Mouse (Mus musculus) heart, embryonic 10.5 days (tissue): Measurements from ENCODE around the gene Rprd2. TPM values are rescaled to one million over a fixed set of nuclear protein-coding genes. Genes with fewer than 3 reads are reported as not detected.

Experiments used
- DNase-seq: peaks from one replicate; pipeline ENCODE4 v3.0.0-alpha.2; 2017; ENCODE audit warnings: low spot score
- H3K27ac ChIP-seq: fragments of 300-500 bp; sonication (generic); 2 replicates; pipeline ENCODE4 v1.5.1; 2016; ENCODE audit warnings: mild to moderate bottlenecking
- H3K27me3 ChIP-seq: fragments of 300-500 bp; sonication (generic); 2 replicates; pipeline ENCODE4 v1.6.1; 2016; ENCODE audit warnings: mild to moderate bottlenecking; ENCODE audit not compliant: poor library complexity, insufficient read depth, severe bottlenecking
- H3K36me3 ChIP-seq: fragments of 300-500 bp; sonication (generic); 2 replicates; pipeline ENCODE4 v1.6.1; 2016; ENCODE audit warnings: mild to moderate bottlenecking, moderate library complexity
- H3K4me1 ChIP-seq: fragments of 300-500 bp; sonication (generic); 2 replicates; pipeline ENCODE4 v1.6.1; 2016; ENCODE audit warnings: mild to moderate bottlenecking
- H3K4me3 ChIP-seq: fragments of 300-500 bp; sonication (generic); 2 replicates; pipeline ENCODE4 v1.5.1; 2016; ENCODE audit warnings: mild to moderate bottlenecking, moderate library complexity
- H3K9me3 ChIP-seq: fragments of 300-500 bp; sonication (generic); 2 replicates; pipeline ENCODE4 v1.6.1; 2016; ENCODE audit warnings: mild to moderate bottlenecking, moderate library complexity
- WGBS: fragments of 180-500 bp; shearing (Covaris S2); methylation state at CpG from one replicate; pipeline ENCODE4 v1.1.7; 2016; 5-methylcytosine and 5-hydroxymethylcytosine counted together
- polyA plus RNA-seq: library from polyadenylated mRNA; unstranded; fragments of >200 nt; fragmentation: Nextera tagmentation; extraction: Ambion mirVana; gene quantifications from 2 replicates; pipeline ENCODE4 v1.2.1, GENCODE M21; 2016

Gene Rprd2
- polyA plus RNA-seq, 1 experiment from 2014 or later: 22.7 TPM

- peaks cover 13% of the 10 kb centered on the region for H3K36me3 ChIP-seq
- no peaks in the 10 kb centered on the region for H3K27me3 ChIP-seq
- no peak overlapping the region for H3K4me3 ChIP-seq
- DNase-seq: no peak
- H3K27ac ChIP-seq: no peak overlapping the region
- H3K4me1 ChIP-seq: peaks cover 11% of the 10 kb centered on the region; the same call in 1 of the 2 replicates
- H3K9me3 ChIP-seq: no peaks in the 10 kb centered on the region
- WGBS: 82% methylated on average over 2 of the region's 2 CpGs
These were observed 61.9 kb downstream of the Rprd2 start for GRCm38 (mm10) chr3:95756808-95757207.

GRCm38 (mm10) chr3:95754345-95755206, 64.1 kb downstream of the Rprd2 start:
- WGBS: under 1% methylated on average over 30 of the region's 30 CpGs
- peak; percentile 98 for DNase-seq
- H3K4me1 ChIP-seq: 0 out of 2 replicates have a peak, but pooled peaks cover 11% of the 10 kb centered on the region
- peak overlapping the region; percentile 90 for H3K4me3 ChIP-seq
- no peaks in the 10 kb centered on the region for H3K9me3 ChIP-seq
- peak overlapping the region; percentile 92 for H3K27ac ChIP-seq
- peaks cover 35% of the 10 kb centered on the region for H3K36me3 ChIP-seq
- no peaks in the 10 kb centered on the region for H3K27me3 ChIP-seq

- H3K27me3 ChIP-seq: no peaks in the 10 kb centered on the region
- H3K27ac ChIP-seq: no peak overlapping the region
- H3K36me3 ChIP-seq: peaks cover 52% of the 10 kb centered on the region
- no peak overlapping the region for H3K4me3 ChIP-seq
- WGBS: 89% methylated on average over 3 of the region's 3 CpGs
- DNase-seq: no peak
- H3K4me1 ChIP-seq: 0 out of 2 replicates have a peak, but pooled peaks cover 6% of the 10 kb centered on the region
- no peaks in the 10 kb centered on the region for H3K9me3 ChIP-seq
These were observed 65.7 kb downstream of the Rprd2 start for GRCm38 (mm10) chr3:95752935-95753334.

- WGBS: 34% methylated on average over 8 of the region's 8 CpGs
- peak; percentile 92 for DNase-seq
- no peaks in the 10 kb centered on the region for H3K9me3 ChIP-seq
- H3K4me1 ChIP-seq: peaks cover 71% of the 10 kb centered on the region
- H3K4me3 ChIP-seq: peak overlapping the region; percentile 46
- H3K36me3 ChIP-seq: peaks cover 72% of the 10 kb centered on the region
- no peaks in the 10 kb centered on the region for H3K27me3 ChIP-seq
- H3K27ac ChIP-seq: peak overlapping the region; percentile 83
These were observed 78.3 kb downstream of the Rprd2 start for GRCm38 (mm10) chr3:95740406-95740805.

- peak; percentile 93 for DNase-seq
- Histone ChIP-seq H3K4me3 (peak within 1 kb of the TSS; percentile 46), H3K27me3 (no peaks in the 10 kb centered on the region), H3K36me3 (peaks cover 71% of the 10 kb centered on the region), H3K9me3 (no peaks in the 10 kb centered on the region), H3K27ac (peak within 1 kb of the TSS; percentile 83), H3K4me1 (peaks cover 80% of the 10 kb centered on the region)
- WGBS: 40% methylated on average over 7 of the region's 7 CpGs
These were observed 79.1 kb downstream of the Rprd2 start, which contains the start of gene Ecm1 for GRCm38 (mm10) chr3:95739353-95740104. Gene Ecm1, minus strand, starts transcription at chr3:95739569.

- Histone ChIP-seq H3K4me1 (peaks cover 75% of the 10 kb centered on the region), H3K36me3 (peaks cover 36% of the 10 kb centered on the region), H3K27me3 (no peaks in the 10 kb centered on the region), H3K4me3 (no peak overlapping the region), H3K9me3 (no peaks in the 10 kb centered on the region), H3K27ac (0 out of 2 replicates have a peak overlapping the region, but pooled peaks have one; percentile 83)
- WGBS: 88% methylated on average over 12 of the region's 12 CpGs
- no peak for DNase-seq
These were observed 83.5 kb downstream of the Rprd2 start for GRCm38 (mm10) chr3:95735071-95735670.

- H3K9me3 ChIP-seq: no peaks in the 10 kb centered on the region
- H3K4me1 ChIP-seq: peaks cover 65% of the 10 kb centered on the region
- no peaks in the 10 kb centered on the region for H3K27me3 ChIP-seq
- WGBS: 71% methylated on average over 13 of the region's 13 CpGs
- no peak overlapping the region for H3K4me3 ChIP-seq
- H3K27ac ChIP-seq: peak overlapping the region; percentile 60; the same call in 1 of the 2 replicates
- H3K36me3 ChIP-seq: peaks cover 36% of the 10 kb centered on the region
- DNase-seq: no peak
These were observed 84.5 kb downstream of the Rprd2 start for GRCm38 (mm10) chr3:95734092-95734702.

- Histone ChIP-seq H3K27me3 (no peaks in the 10 kb centered on the region), H3K27ac (peak overlapping the region; percentile 78), H3K36me3 (peaks cover 36% of the 10 kb centered on the region), H3K9me3 (no peaks in the 10 kb centered on the region), H3K4me1 (peaks cover 52% of the 10 kb centered on the region), H3K4me3 (no peak overlapping the region)
- no peak for DNase-seq
- 63% methylated on average over 11 of the region's 11 CpGs for WGBS
These were observed 85.7 kb downstream of the Rprd2 start for GRCm38 (mm10) chr3:95732744-95733521.

- Histone ChIP-seq H3K36me3 (peaks cover 34% of the 10 kb centered on the region), H3K27me3 (no peaks in the 10 kb centered on the region), H3K9me3 (no peaks in the 10 kb centered on the region), H3K4me1 (peaks cover 46% of the 10 kb centered on the region), H3K27ac (0 out of 2 replicates have a peak overlapping the region, but pooled peaks have one; percentile 78), H3K4me3 (no peak overlapping the region)
- 98% methylated on average over 9 of the region's 9 CpGs for WGBS
- DNase-seq: no peak
These were observed 86.4 kb downstream of the Rprd2 start for GRCm38 (mm10) chr3:95732297-95732696.

- H3K36me3 ChIP-seq: peaks cover 29% of the 10 kb centered on the region
- DNase-seq: no peak
- peaks cover 44% of the 10 kb centered on the region for H3K4me1 ChIP-seq
- no peak overlapping the region for H3K4me3 ChIP-seq
- H3K27me3 ChIP-seq: no peaks in the 10 kb centered on the region
- 90% methylated on average over 4 of the region's 4 CpGs for WGBS
- no peak overlapping the region for H3K27ac ChIP-seq
- H3K9me3 ChIP-seq: no peaks in the 10 kb centered on the region
These were observed 86.9 kb downstream of the Rprd2 start for GRCm38 (mm10) chr3:95731802-95732201.

GRCm38 (mm10) chr3:95730431-95730830, 88.2 kb downstream of the Rprd2 start:
- Histone ChIP-seq H3K36me3 (peaks cover 15% of the 10 kb centered on the region), H3K27ac (peak overlapping the region; percentile 43; the same call in 1 of the 2 replicates), H3K9me3 (no peaks in the 10 kb centered on the region), H3K4me3 (no peak overlapping the region), H3K27me3 (no peaks in the 10 kb centered on the region), H3K4me1 (peaks cover 37% of the 10 kb centered on the region)
- 74% methylated on average over 7 of the region's 7 CpGs for WGBS
- DNase-seq: no peak

GRCm38 (mm10) chr3:95728906-95729305, 89.8 kb downstream of the Rprd2 start:
- H3K36me3 ChIP-seq: peaks cover under 1% of the 10 kb centered on the region
- H3K27me3 ChIP-seq: no peaks in the 10 kb centered on the region
- peaks cover 22% of the 10 kb centered on the region for H3K4me1 ChIP-seq
- no peak overlapping the region for H3K27ac ChIP-seq
- H3K4me3 ChIP-seq: no peak overlapping the region
- 78% methylated on average over 2 of the region's 2 CpGs for WGBS
- no peak for DNase-seq
- no peaks in the 10 kb centered on the region for H3K9me3 ChIP-seq
